Mouse (Mus musculus): Measurements from ENCODE around the gene Manf. TPM values are rescaled to one million over a fixed set of nuclear protein-coding genes. Genes with fewer than 3 reads are reported as not detected.

Manf gene
- total and polyA plus RNA-seq, 2 experiments: 74.6 to 78.2 TPM

- Histone ChIP-seq H3K4me1 (ENCODE audit: control insufficient read depth, insufficient read depth, low read length) (peaks cover 26% of the 10 kb centered on the region), H3K9ac (ENCODE audit: low read depth, low read length) (peak within 1 kb of the TSS; percentile 95), H3K27ac (replicated peaks; ENCODE audit: insufficient read depth, low read depth, low read length) (peak within 1 kb of the TSS; percentile 60), H3K4me3 (ENCODE audit: insufficient read depth, low read depth, low read length) (peak within 1 kb of the TSS; percentile 76), H3K27me3 (ENCODE audit: control insufficient read depth, insufficient read depth, low read length) (no peaks in the 10 kb centered on the region), H3K36me3 (ENCODE audit: control insufficient read depth, insufficient read depth, low read length) (peaks cover 27% of the 10 kb centered on the region), H3K79me2 (ENCODE audit: control insufficient read depth, insufficient read depth, low read length) (peaks cover 23% of the 10 kb centered on the region)
- TF ChIP-seq CTCF (IDR thresholded peaks at IDR 0.05; ENCODE audit: low read depth, low read length): peak; percentile 74
- TF ChIP-seq POLR2A (IDR thresholded peaks at IDR 0.05; ENCODE audit: extremely low read depth, insufficient read depth, low read length): 0 out of 2 replicates have a peak, but pooled peaks have one; percentile 13
- DNase-seq (ENCODE audit: extremely low read depth, low read depth, low spot score): peak; percentile 89
- 2% methylated on average over 96 of the region's 101 CpGs for WGBS
Measured at GRCm38 (mm10) chr9:106886828-106887702, 4.7 kb downstream of the Manf start, which contains the start of gene Rbm15b. Gene Rbm15b (minus strand): TSS chr9:106887428.

- Histone ChIP-seq H3K9ac (ENCODE audit: low read depth, low read length) (peak overlapping the region; percentile 95), H3K27ac (replicated peaks; ENCODE audit: insufficient read depth, low read depth, low read length) (peak overlapping the region; percentile 60), H3K79me2 (ENCODE audit: control insufficient read depth, insufficient read depth, low read length) (peaks cover 17% of the 10 kb centered on the region), H3K36me3 (ENCODE audit: control insufficient read depth, insufficient read depth, low read length) (peaks cover 32% of the 10 kb centered on the region), H3K4me1 (ENCODE audit: control insufficient read depth, insufficient read depth, low read length) (peaks cover 26% of the 10 kb centered on the region), H3K27me3 (ENCODE audit: control insufficient read depth, insufficient read depth, low read length) (no peaks in the 10 kb centered on the region), H3K4me3 (ENCODE audit: insufficient read depth, low read depth, low read length) (peak overlapping the region; percentile 76)
- no peak for TF ChIP-seq CTCF (IDR thresholded peaks at IDR 0.05; ENCODE audit: low read depth, low read length)
- 0 out of 2 replicates have a peak, but pooled peaks have one; percentile 5 for TF ChIP-seq POLR2A (IDR thresholded peaks at IDR 0.05; ENCODE audit: extremely low read depth, insufficient read depth, low read length)
- peak; percentile 58 for DNase-seq (ENCODE audit: extremely low read depth, low read depth, low spot score)
- WGBS: 2% methylated on average over 106 of the region's 107 CpGs
Measured at GRCm38 (mm10) chr9:106885901-106886731, 5.7 kb downstream of the Manf start.

- 63% methylated on average over 44 of the region's 44 CpGs for WGBS
- peaks cover 30% of the 10 kb centered on the region for H3K36me3 ChIP-seq (ENCODE audit: control insufficient read depth, insufficient read depth, low read length)
- TF ChIP-seq CTCF (IDR thresholded peaks at IDR 0.05; ENCODE audit: low read depth, low read length) (no peak), POLR2A (IDR thresholded peaks at IDR 0.05; ENCODE audit: extremely low read depth, insufficient read depth, low read length) (no peak)
- H3K4me1 ChIP-seq (ENCODE audit: control insufficient read depth, insufficient read depth, low read length): peaks cover 21% of the 10 kb centered on the region
- peak overlapping the region; percentile 95 for H3K9ac ChIP-seq (ENCODE audit: low read depth, low read length)
- H3K79me2 ChIP-seq (ENCODE audit: control insufficient read depth, insufficient read depth, low read length): peaks cover 17% of the 10 kb centered on the region
- H3K27me3 ChIP-seq (ENCODE audit: control insufficient read depth, insufficient read depth, low read length): no peaks in the 10 kb centered on the region
- no peak for DNase-seq (ENCODE audit: extremely low read depth, low read depth, low spot score)
- peak overlapping the region; percentile 76 for H3K4me3 ChIP-seq (ENCODE audit: insufficient read depth, low read depth, low read length)
- H3K27ac ChIP-seq (replicated peaks; ENCODE audit: insufficient read depth, low read depth, low read length): no peak overlapping the region
Measured at GRCm38 (mm10) chr9:106884996-106885900, 6.5 kb downstream of the Manf start.

GRCm38 (mm10) chr9:106884306-106884705 is 7.5 kb downstream of the Manf start:
- Histone ChIP-seq H3K36me3 (ENCODE audit: control insufficient read depth, insufficient read depth, low read length) (peaks cover 25% of the 10 kb centered on the region), H3K4me1 (ENCODE audit: control insufficient read depth, insufficient read depth, low read length) (peaks cover 15% of the 10 kb centered on the region), H3K4me3 (ENCODE audit: insufficient read depth, low read depth, low read length) (no peak overlapping the region), H3K27ac (replicated peaks; ENCODE audit: insufficient read depth, low read depth, low read length) (no peak overlapping the region), H3K27me3 (ENCODE audit: control insufficient read depth, insufficient read depth, low read length) (no peaks in the 10 kb centered on the region), H3K79me2 (ENCODE audit: control insufficient read depth, insufficient read depth, low read length) (peaks cover 17% of the 10 kb centered on the region), H3K9ac (ENCODE audit: low read depth, low read length) (no peak overlapping the region)
- WGBS: 79% methylated on average over 16 of the region's 16 CpGs
- TF ChIP-seq CTCF (IDR thresholded peaks at IDR 0.05; ENCODE audit: low read depth, low read length) (no peak), POLR2A (IDR thresholded peaks at IDR 0.05; ENCODE audit: extremely low read depth, insufficient read depth, low read length) (no peak)
- no peak for DNase-seq (ENCODE audit: extremely low read depth, low read depth, low spot score)

- no peak for TF ChIP-seq POLR2A (IDR thresholded peaks at IDR 0.05; ENCODE audit: extremely low read depth, insufficient read depth, low read length)
- TF ChIP-seq CTCF (IDR thresholded peaks at IDR 0.05; ENCODE audit: low read depth, low read length): no peak
- Histone ChIP-seq H3K79me2 (ENCODE audit: control insufficient read depth, insufficient read depth, low read length) (peaks cover 17% of the 10 kb centered on the region), H3K27ac (replicated peaks; ENCODE audit: insufficient read depth, low read depth, low read length) (no peak overlapping the region), H3K9ac (ENCODE audit: low read depth, low read length) (no peak overlapping the region), H3K4me3 (ENCODE audit: insufficient read depth, low read depth, low read length) (no peak overlapping the region), H3K27me3 (ENCODE audit: control insufficient read depth, insufficient read depth, low read length) (no peaks in the 10 kb centered on the region), H3K4me1 (ENCODE audit: control insufficient read depth, insufficient read depth, low read length) (peaks cover 10% of the 10 kb centered on the region), H3K36me3 (ENCODE audit: control insufficient read depth, insufficient read depth, low read length) (peaks cover 19% of the 10 kb centered on the region)
- 85% methylated on average over 3 of the region's 3 CpGs for WGBS
- no peak for DNase-seq (ENCODE audit: extremely low read depth, low read depth, low spot score)
Measured at GRCm38 (mm10) chr9:106883085-106883484, 8.7 kb downstream of the Manf start.
